Mouse (Mus musculus) bone marrow, adult 2 months (tissue): ENCODE data around the gene Atp8b4.

Experiments
- CTCF ChIP-seq: fragments of 200-500 bp; IDR thresholded peaks from 2 replicates; pipeline ENCODE4 v1.5.1; 2011; ENCODE audit warnings: low read length, control low read depth; ENCODE audit not compliant: control insufficient read depth, insufficient read depth
- POLR2A ChIP-seq: fragments of 200-500 bp; IDR thresholded peaks from 2 replicates; pipeline ENCODE4 v1.6.1; 2011; ENCODE audit warnings: low read depth, mild to moderate bottlenecking, control low read depth, low read length, borderline replicate concordance; ENCODE audit not compliant: control insufficient read depth

GRCm38 (mm10) chr2:126399454-126399853, 101.0 kb downstream of the Atp8b4 start:
- TF ChIP-seq CTCF (no peak), POLR2A (no peak)
